Mouse (Mus musculus): ENCODE results near the gene Iqgap2.

DNA sequence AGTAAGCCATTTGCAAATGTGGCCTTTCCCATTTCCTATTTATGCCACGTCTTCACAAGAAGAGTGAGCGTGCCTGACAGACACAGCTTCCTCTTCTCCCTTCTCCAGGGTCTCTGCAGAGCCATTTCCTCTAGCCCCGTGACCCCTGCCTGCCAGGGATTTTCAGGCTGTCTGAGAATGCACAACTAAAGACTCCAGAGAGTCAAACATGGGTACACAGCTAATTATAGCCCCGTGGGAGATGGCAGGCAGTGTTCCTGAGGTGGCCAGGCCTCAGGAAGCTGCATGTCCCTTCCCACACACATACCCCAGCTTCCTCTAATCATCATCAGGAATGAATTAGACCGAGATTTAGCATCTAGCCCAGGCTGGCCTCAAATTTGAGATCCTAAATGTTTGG lies 252.8 kb downstream of the Iqgap2 start:
- TF ChIP-seq POLR2AphosphoS2 (IDR thresholded peaks at IDR 0.05; ENCODE audit: low read length) (no peak), CTCF (IDR thresholded peaks at IDR 0.05 in 2 of 3, conservative IDR thresholded peaks at IDR 0.05 in 1 of 3; ENCODE audit: control insufficient read depth in 1 of 3, insufficient read depth in 1 of 3, low read depth in 2 of 3, low read length in 3 of 3, poor library complexity in 1 of 3, severe bottlenecking in 1 of 3) (no peak), POLR2A (IDR thresholded peaks at IDR 0.05; ENCODE audit: control insufficient read depth in 1 of 2, insufficient read depth in 1 of 2, low read depth in 1 of 2, low read length in 2 of 2, poor library complexity in 1 of 2) (no peak), NELFE (IDR thresholded peaks at IDR 0.05; ENCODE audit: low read depth, low read length) (no peak)
